Comparison of ENCODE assay signal across 17 mouse cellular contexts in the genomic region with DNA sequence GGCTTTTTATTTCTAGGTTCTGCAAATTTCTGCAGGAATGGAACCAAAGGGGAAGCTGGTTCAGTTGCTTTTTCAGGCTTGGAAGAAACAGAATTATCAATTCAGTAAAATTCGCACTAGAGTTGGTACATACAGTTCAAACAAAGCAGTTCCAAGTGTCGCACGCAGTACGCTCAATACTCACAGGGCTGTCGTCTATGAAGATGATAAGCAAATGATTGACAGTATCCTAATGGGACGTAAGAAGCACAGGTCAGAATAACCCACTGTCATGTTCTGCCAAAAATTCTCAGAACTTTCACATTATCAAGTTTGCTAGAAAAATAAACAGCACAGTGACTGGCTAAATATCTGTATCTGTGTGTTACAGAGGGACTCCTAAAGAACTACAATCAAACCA. TPM values are rescaled to one million over a fixed set of nuclear protein-coding genes. Genes with fewer than 3 reads are reported as not detected.
DNase-seq lines count a peak whose midpoint lies in the region; ATAC-seq and TF ChIP-seq lines count a peak whose summit lies in the region.
"Had no signal": no experiment of that assay in that cellular context is flagged by ENCODE, and none has a peak within 500 bp of the region (broad histone marks: within the 10 kb centered on the region; RNA-seq: fewer than 3 reads in every experiment).

No protein-coding gene starts in this region.

- H3K4me2 ChIP-seq in lung, embryonic 14.5 days = no peak overlapping the region; the same call in 1 of the 2 replicates
- H3K4me2 ChIP-seq in liver, embryonic 15.5 days = peak overlapping the region; percentile 1; the same call in 1 of the 2 replicates
- no peak overlapping the region for H3K4me2 ChIP-seq in hindbrain, embryonic 11.5 days (replicated peaks; ENCODE audit: low read depth, low read length)
- H3K4me2 ChIP-seq: kidney, embryonic 15.5 days had no signal

- peaks cover 19% of the 10 kb centered on the region; the same call in 1 of the 2 replicates for H3K36me3 ChIP-seq in lung, embryonic 14.5 days (ENCODE audit: insufficient read depth)
- peaks cover 17% of the 10 kb centered on the region for H3K36me3 ChIP-seq in erythroblast, embryonic 14.5 days (ENCODE audit: control insufficient read depth)
- peaks cover 10% of the 10 kb centered on the region; the same call in 1 of the 2 replicates for H3K36me3 ChIP-seq in liver, embryonic 15.5 days (replicated peaks)
- no peaks in the 10 kb centered on the region for H3K36me3 ChIP-seq in hindbrain, embryonic 11.5 days (ENCODE audit: control insufficient read depth, insufficient read depth, low read length)

- no peak overlapping the region for H3K4me3 ChIP-seq in lung, embryonic 14.5 days (ENCODE audit: low read depth, low read length)
- peak overlapping the region; percentile 27 for H3K4me3 ChIP-seq in erythroblast, embryonic 14.5 days (replicated peaks)
- 0 out of 2 replicates have a peak overlapping the region, but pooled peaks have one; percentile 0 for H3K4me3 ChIP-seq in liver, embryonic 15.5 days (replicated peaks)
- no peak overlapping the region for H3K4me3 ChIP-seq in hindbrain, embryonic 11.5 days (ENCODE audit: low read depth, low read length)
- H3K4me3 ChIP-seq: heart, adult 2 months; kidney, embryonic 15.5 days; myocyte had no signal

- no peak overlapping the region for H3K27ac ChIP-seq in lung, embryonic 14.5 days (ENCODE audit: low read depth)
- 0 out of 2 replicates have a peak overlapping the region, but pooled peaks have one; percentile 3 for H3K27ac ChIP-seq in liver, embryonic 15.5 days (replicated peaks)
- no peak overlapping the region for H3K27ac ChIP-seq in hindbrain, embryonic 11.5 days (ENCODE audit: low read depth, low read length)
- H3K27ac ChIP-seq: heart, adult 2 months; kidney, embryonic 15.5 days had no signal

- no peak for DNase-seq in lung, embryonic 14.5 days
- DNase-seq in lung, postnatal 10 days = no peak
- DNase-seq in testis, postnatal 10 days (ENCODE audit: low spot score) = no peak
- no peak for DNase-seq in hindbrain, embryonic 11.5 days (ENCODE audit: low spot score)
- DNase-seq in testis, postnatal 14 days (ENCODE audit: low spot score) = no peak
- DNase-seq: cerebellum, adult 11 months; lung, adult 2 months had no signal

- H3K9me3 ChIP-seq in lung, embryonic 14.5 days (ENCODE audit: low read depth, low read length) = no peaks in the 10 kb centered on the region
- no peaks in the 10 kb centered on the region for H3K9me3 ChIP-seq in erythroblast, embryonic 14.5 days (ENCODE audit: control insufficient read depth, low read length)
- H3K9me3 ChIP-seq in liver, embryonic 15.5 days (replicated peaks) = no peaks in the 10 kb centered on the region
- no peaks in the 10 kb centered on the region for H3K9me3 ChIP-seq in hindbrain, embryonic 11.5 days (ENCODE audit: control insufficient read depth, low read length)
- H3K9me3 ChIP-seq: kidney, embryonic 15.5 days had no signal

- TF ChIP-seq CTCF in lung, embryonic 14.5 days (IDR thresholded peaks at IDR 0.05; ENCODE audit: low read depth) = no peak

- peak; percentile 47; the same call in 1 of the 2 replicates for ATAC-seq in lung, embryonic 14.5 days (ENCODE audit: insufficient read depth)
- ATAC-seq in liver, embryonic 15.5 days (ENCODE audit: insufficient read depth) = peak; percentile 57; the same call in 1 of the 2 replicates
- ATAC-seq in hindbrain, embryonic 11.5 days (ENCODE audit: low FRiP score) = no peak
- ATAC-seq: hindbrain, embryonic 16.5 days; intestine, embryonic 16.5 days had no signal

- H3K4me1 ChIP-seq in lung, embryonic 14.5 days (ENCODE audit: insufficient read depth) = no peaks in the 10 kb centered on the region
- H3K4me1 ChIP-seq in erythroblast, embryonic 14.5 days (ENCODE audit: control insufficient read depth) = peaks cover 3% of the 10 kb centered on the region
- H3K4me1 ChIP-seq in liver, embryonic 15.5 days (replicated peaks) = no peaks in the 10 kb centered on the region
- no peaks in the 10 kb centered on the region for H3K4me1 ChIP-seq in hindbrain, embryonic 11.5 days (replicated peaks; ENCODE audit: control insufficient read depth, insufficient read depth, low read length)
- H3K4me1 ChIP-seq: kidney, embryonic 15.5 days had no signal

- H3K9ac ChIP-seq in lung, embryonic 14.5 days = no peak overlapping the region
- H3K9ac ChIP-seq in liver, embryonic 15.5 days = no peak overlapping the region
- H3K9ac ChIP-seq in hindbrain, embryonic 11.5 days (ENCODE audit: low read depth, low read length) = no peak overlapping the region
- H3K9ac ChIP-seq: kidney, embryonic 15.5 days had no signal

- no peaks in the 10 kb centered on the region for H3K27me3 ChIP-seq in lung, embryonic 14.5 days (ENCODE audit: insufficient read depth, low read length)
- no peaks in the 10 kb centered on the region for H3K27me3 ChIP-seq in erythroblast, embryonic 14.5 days (ENCODE audit: control insufficient read depth)
- H3K27me3 ChIP-seq in liver, embryonic 15.5 days = no peaks in the 10 kb centered on the region
- no peaks in the 10 kb centered on the region for H3K27me3 ChIP-seq in hindbrain, embryonic 11.5 days (ENCODE audit: control insufficient read depth, insufficient read depth, low read length)
- H3K27me3 ChIP-seq: kidney, embryonic 15.5 days had no signal

- 58% methylated on average over 6 of the region's 6 CpGs for WGBS in lung, embryonic 14.5 days
- WGBS in liver, embryonic 15.5 days (ENCODE audit: insufficient replicate concordance) = 56% methylated on average over 6 of the region's 6 CpGs
- 94% methylated on average over 6 of the region's 6 CpGs for WGBS in hindbrain, embryonic 11.5 days

RNA-seq across cellular contexts. Expression of gene Snx14, which starts 34.2 kb away (rescaled TPM):
- 22.9 and 24.5 TPM in 2 replicates for polyA plus RNA-seq in lung, embryonic 14.5 days (2014; fragmentation: Nextera tagmentation; extraction: Ambion mirVana)
- polyA plus RNA-seq in erythroblast, embryonic 14.5 days (2012) = 0.10 and 0.13 TPM in 2 replicates
- polyA plus RNA-seq in liver, embryonic 15.5 days (2015; fragmentation: Nextera tagmentation; extraction: Ambion mirVana) = 9.7 and 11.0 TPM in 2 replicates
- polyA plus RNA-seq in hindbrain, embryonic 11.5 days (2014; fragmentation: Nextera tagmentation; extraction: Ambion mirVana) = 19.2 and 22.4 TPM in 2 replicates

RNA-seq across cellular contexts. Expression of gene Gm20537, which starts 51.9 kb away (rescaled TPM):
- 0.68 TPM in 1 of 2 replicates, not detected in the other for polyA plus RNA-seq in lung, embryonic 14.5 days (2014; fragmentation: Nextera tagmentation; extraction: Ambion mirVana)
- polyA plus RNA-seq in erythroblast, embryonic 14.5 days (2012) = not detected in 2 replicates
- polyA plus RNA-seq in liver, embryonic 15.5 days (2015; fragmentation: Nextera tagmentation; extraction: Ambion mirVana) = 0.18 and 0.35 TPM in 2 replicates
- 0.36 and 0.99 TPM in 2 replicates for polyA plus RNA-seq in hindbrain, embryonic 11.5 days (2014; fragmentation: Nextera tagmentation; extraction: Ambion mirVana)
- polyA plus RNA-seq: adrenal gland, adult 2 months; heart, adult 2 months; midbrain, embryonic 14.5 days; myocyte; thymus, postnatal 0 days had no signal

Comparison
In these comparisons a context has a peak if more than half of its experiments do, and no peak if none do; other contexts are left out.
1. H3K4me3 ChIP-seq: peak in erythroblast, embryonic 14.5 days (single experiment) and liver, embryonic 15.5 days (single experiment); none in lung, embryonic 14.5 days (single experiment) and hindbrain, embryonic 11.5 days (single experiment).